Mouse (Mus musculus): Measurements from ENCODE around the gene Fam102a. TPM values are rescaled to one million over a fixed set of nuclear protein-coding genes. Genes with fewer than 3 reads are reported as not detected.

The Fam102a gene
- polyA plus RNA-seq, 1 experiment from 2014 or later, result 19.2 TPM

GRCm38 (mm10) chr2:32506673-32507668 lies 28.2 kb upstream of the Fam102a start:
- Histone ChIP-seq H3K4me2 (ENCODE audit: low read depth, low read length) (no peak overlapping the region), H3K9me3 (ENCODE audit: control insufficient read depth, low read length) (peaks cover 5% of the 10 kb centered on the region; the same call in 1 of the 2 replicates), H3K4me1 (ENCODE audit: control insufficient read depth, insufficient read depth, low read length) (peaks cover 6% of the 10 kb centered on the region), H3K36me3 (ENCODE audit: control insufficient read depth, insufficient read depth, low read length) (no peaks in the 10 kb centered on the region), H3K4me3 (ENCODE audit: low read depth, low read length) (no peak overlapping the region), H3K9ac (ENCODE audit: low read depth, low read length) (no peak overlapping the region), H3K27me3 (replicated peaks; ENCODE audit: control insufficient read depth, insufficient read depth, low read length) (no peaks in the 10 kb centered on the region), H3K27ac (replicated peaks; ENCODE audit: low read depth, low read length) (no peak overlapping the region)
- 60% methylated on average over 22 of the region's 22 CpGs for WGBS
- no peak for DNase-seq (ENCODE audit: low spot score)
- no peak for ATAC-seq (ENCODE audit: low read depth)

GRCm38 (mm10) chr2:32507906-32508305 lies 27.2 kb upstream of the Fam102a start:
- no peak overlapping the region for H3K9ac ChIP-seq (ENCODE audit: low read depth, low read length)
- 74% methylated on average over 9 of the region's 9 CpGs for WGBS
- ATAC-seq (ENCODE audit: low read depth) (peak; percentile 68; the same call in 1 of the 2 replicates), DNase-seq (ENCODE audit: low spot score) (no peak)
- no peaks in the 10 kb centered on the region for H3K36me3 ChIP-seq (ENCODE audit: control insufficient read depth, insufficient read depth, low read length)
- H3K4me3 ChIP-seq (ENCODE audit: low read depth, low read length), result no peak overlapping the region
- peaks cover 6% of the 10 kb centered on the region for H3K4me1 ChIP-seq (ENCODE audit: control insufficient read depth, insufficient read depth, low read length)
- H3K27ac ChIP-seq (replicated peaks; ENCODE audit: low read depth, low read length), result no peak overlapping the region
- H3K9me3 ChIP-seq (ENCODE audit: control insufficient read depth, low read length), result peaks cover 5% of the 10 kb centered on the region; the same call in 1 of the 2 replicates
- H3K4me2 ChIP-seq (ENCODE audit: low read depth, low read length), result no peak overlapping the region
- H3K27me3 ChIP-seq (replicated peaks; ENCODE audit: control insufficient read depth, insufficient read depth, low read length), result no peaks in the 10 kb centered on the region

GRCm38 (mm10) chr2:32509287-32509686 lies 25.8 kb upstream of the Fam102a start:
- H3K4me2 ChIP-seq (ENCODE audit: low read depth, low read length), result no peak overlapping the region
- H3K27ac ChIP-seq (replicated peaks; ENCODE audit: low read depth, low read length), result no peak overlapping the region; the same call in 1 of the 2 replicates
- peaks cover 6% of the 10 kb centered on the region for H3K4me1 ChIP-seq (ENCODE audit: control insufficient read depth, insufficient read depth, low read length)
- no peaks in the 10 kb centered on the region for H3K27me3 ChIP-seq (replicated peaks; ENCODE audit: control insufficient read depth, insufficient read depth, low read length)
- WGBS, result 13% methylated on average over 4 of the region's 4 CpGs
- DNase-seq (ENCODE audit: low spot score), result peak; percentile 65
- peaks cover 5% of the 10 kb centered on the region; the same call in 1 of the 2 replicates for H3K9me3 ChIP-seq (ENCODE audit: control insufficient read depth, low read length)
- no peak overlapping the region for H3K9ac ChIP-seq (ENCODE audit: low read depth, low read length)
- no peaks in the 10 kb centered on the region for H3K36me3 ChIP-seq (ENCODE audit: control insufficient read depth, insufficient read depth, low read length)
- ATAC-seq (ENCODE audit: low read depth), result no peak
- no peak overlapping the region for H3K4me3 ChIP-seq (ENCODE audit: low read depth, low read length)

- peak; percentile 48 for DNase-seq (ENCODE audit: low spot score)
- no peak for ATAC-seq (ENCODE audit: low read depth)
Observed at GRCm38 (mm10) chr2:32509896-32510295, 25.2 kb upstream of the Fam102a start.

GRCm38 (mm10) chr2:32512592-32512991 lies 22.5 kb upstream of the Fam102a start:
- Histone ChIP-seq H3K4me1 (ENCODE audit: control insufficient read depth, insufficient read depth, low read length) (peaks cover 6% of the 10 kb centered on the region), H3K4me3 (ENCODE audit: low read depth, low read length) (no peak overlapping the region), H3K36me3 (ENCODE audit: control insufficient read depth, insufficient read depth, low read length) (no peaks in the 10 kb centered on the region), H3K4me2 (ENCODE audit: low read depth, low read length) (no peak overlapping the region), H3K9ac (ENCODE audit: low read depth, low read length) (no peak overlapping the region), H3K9me3 (ENCODE audit: control insufficient read depth, low read length) (no peaks in the 10 kb centered on the region), H3K27ac (replicated peaks; ENCODE audit: low read depth, low read length) (no peak overlapping the region), H3K27me3 (replicated peaks; ENCODE audit: control insufficient read depth, insufficient read depth, low read length) (no peaks in the 10 kb centered on the region)
- WGBS, result 81% methylated on average over 7 of the region's 7 CpGs
- ATAC-seq (ENCODE audit: low read depth) (no peak), DNase-seq (ENCODE audit: low spot score) (no peak)

More at GRCm38 (mm10) chr2:32509896-32510295, 25.2 kb upstream of the Fam102a start:
- Histone ChIP-seq H3K27me3 (replicated peaks; ENCODE audit: control insufficient read depth, insufficient read depth, low read length) (no peaks in the 10 kb centered on the region), H3K36me3 (ENCODE audit: control insufficient read depth, insufficient read depth, low read length) (no peaks in the 10 kb centered on the region), H3K9me3 (ENCODE audit: control insufficient read depth, low read length) (peaks cover 5% of the 10 kb centered on the region; the same call in 1 of the 2 replicates), H3K27ac (replicated peaks; ENCODE audit: low read depth, low read length) (no peak overlapping the region; the same call in 1 of the 2 replicates), H3K9ac (ENCODE audit: low read depth, low read length) (no peak overlapping the region), H3K4me2 (ENCODE audit: low read depth, low read length) (no peak overlapping the region), H3K4me3 (ENCODE audit: low read depth, low read length) (no peak overlapping the region), H3K4me1 (ENCODE audit: control insufficient read depth, insufficient read depth, low read length) (peaks cover 6% of the 10 kb centered on the region)
- WGBS, result 35% methylated on average over 8 of the region's 8 CpGs

GRCm38 (mm10) chr2:32514335-32514734 lies 20.8 kb upstream of the Fam102a start:
- Histone ChIP-seq H3K27me3 (replicated peaks; ENCODE audit: control insufficient read depth, insufficient read depth, low read length) (no peaks in the 10 kb centered on the region), H3K27ac (replicated peaks; ENCODE audit: low read depth, low read length) (no peak overlapping the region), H3K4me2 (ENCODE audit: low read depth, low read length) (no peak overlapping the region), H3K4me1 (ENCODE audit: control insufficient read depth, insufficient read depth, low read length) (peaks cover 4% of the 10 kb centered on the region), H3K36me3 (ENCODE audit: control insufficient read depth, insufficient read depth, low read length) (no peaks in the 10 kb centered on the region), H3K9me3 (ENCODE audit: control insufficient read depth, low read length) (no peaks in the 10 kb centered on the region), H3K4me3 (ENCODE audit: low read depth, low read length) (no peak overlapping the region), H3K9ac (ENCODE audit: low read depth, low read length) (no peak overlapping the region)
- 29% methylated on average over 6 of the region's 6 CpGs for WGBS
- no peak for ATAC-seq (ENCODE audit: low read depth)
- DNase-seq (ENCODE audit: low spot score), result peak; percentile 38

- Histone ChIP-seq H3K9me3 (ENCODE audit: control insufficient read depth, low read length) (no peaks in the 10 kb centered on the region), H3K9ac (ENCODE audit: low read depth, low read length) (no peak overlapping the region), H3K27ac (replicated peaks; ENCODE audit: low read depth, low read length) (no peak overlapping the region), H3K4me3 (ENCODE audit: low read depth, low read length) (no peak overlapping the region), H3K27me3 (replicated peaks; ENCODE audit: control insufficient read depth, insufficient read depth, low read length) (no peaks in the 10 kb centered on the region), H3K36me3 (ENCODE audit: control insufficient read depth, insufficient read depth, low read length) (no peaks in the 10 kb centered on the region), H3K4me2 (ENCODE audit: low read depth, low read length) (no peak overlapping the region), H3K4me1 (ENCODE audit: control insufficient read depth, insufficient read depth, low read length) (no peaks in the 10 kb centered on the region)
- ATAC-seq (ENCODE audit: low read depth), result no peak
- no peak for DNase-seq (ENCODE audit: low spot score)
- WGBS, result 80% methylated on average over 4 of the region's 4 CpGs
Observed at GRCm38 (mm10) chr2:32517233-32517867, 17.8 kb upstream of the Fam102a start.

GRCm38 (mm10) chr2:32520034-32520990 lies 14.8 kb upstream of the Fam102a start:
- no peaks in the 10 kb centered on the region for H3K9me3 ChIP-seq (ENCODE audit: control insufficient read depth, low read length)
- H3K4me3 ChIP-seq (ENCODE audit: low read depth, low read length), result no peak overlapping the region
- WGBS, result 75% methylated on average over 8 of the region's 8 CpGs
- DNase-seq (ENCODE audit: low spot score) (no peak), ATAC-seq (ENCODE audit: low read depth) (no peak)
- H3K27ac ChIP-seq (replicated peaks; ENCODE audit: low read depth, low read length), result no peak overlapping the region
- H3K4me1 ChIP-seq (ENCODE audit: control insufficient read depth, insufficient read depth, low read length), result no peaks in the 10 kb centered on the region
- no peaks in the 10 kb centered on the region for H3K27me3 ChIP-seq (replicated peaks; ENCODE audit: control insufficient read depth, insufficient read depth, low read length)
- H3K36me3 ChIP-seq (ENCODE audit: control insufficient read depth, insufficient read depth, low read length), result no peaks in the 10 kb centered on the region
- no peak overlapping the region for H3K4me2 ChIP-seq (ENCODE audit: low read depth, low read length)
- H3K9ac ChIP-seq (ENCODE audit: low read depth, low read length), result no peak overlapping the region

All from embryonic facial prominence, embryonic 14.5 days (tissue).